Mouse (Mus musculus) limb, embryonic 12.5 days (tissue): ENCODE results near the gene Kcnf1. TPM values are rescaled to one million over a fixed set of nuclear protein-coding genes. Genes with fewer than 3 reads are reported as not detected.

ENCODE experiments used
- ATAC-seq: fragments of 200-750 bp; cut with Nextera tagmentation; 2 replicates; pipeline ENCODE4 v1.8.0; 2017; ENCODE audit warnings: low read depth, moderate TSS enrichment; ENCODE audit not compliant: insufficient number of reproducible peaks, insufficient read depth, low FRiP score, low TSS enrichment
- H3K27ac ChIP-seq: fragments of 300-500 bp; sonication (generic); 2 replicates; pipeline ENCODE4 v1.5.1; 2016; ENCODE audit warnings: mild to moderate bottlenecking, moderate library complexity
- H3K27me3 ChIP-seq: fragments of 300-500 bp; sonication (generic); 2 replicates; pipeline ENCODE4 v1.6.1; 2016; ENCODE audit warnings: mild to moderate bottlenecking, moderate library complexity
- H3K36me3 ChIP-seq: fragments of 300-500 bp; sonication (generic); 2 replicates; pipeline ENCODE4 v1.6.1; 2016; ENCODE audit warnings: mild to moderate bottlenecking, moderate library complexity
- H3K4me1 ChIP-seq: fragments of 300-500 bp; sonication (generic); replicated peaks from 2 replicates; pipeline ENCODE4 v1.6.1; 2016
- H3K4me2 ChIP-seq: fragments of 300-500 bp; sonication (generic); 2 replicates; pipeline ENCODE4 v1.6.1; 2016; ENCODE audit warnings: mild to moderate bottlenecking, moderate library complexity
- H3K4me3 ChIP-seq: fragments of 300-500 bp; sonication (generic); replicated peaks from 2 replicates; pipeline ENCODE4 v1.5.1; 2016; ENCODE audit warnings: mild to moderate bottlenecking
- H3K9ac ChIP-seq: fragments of 300-500 bp; sonication (generic); replicated peaks from 2 replicates; pipeline ENCODE4 v1.6.1; 2016; ENCODE audit warnings: mild to moderate bottlenecking, moderate library complexity
- H3K9me3 ChIP-seq: fragments of 300-500 bp; sonication (generic); 2 replicates; pipeline ENCODE4 v1.6.1; 2016; ENCODE audit warnings: mild to moderate bottlenecking, moderate library complexity
- WGBS: fragments of 180-500 bp; shearing (Covaris S2); methylation state at CpG from one replicate; pipeline ENCODE4 v1.1.7; 2016; 5-methylcytosine and 5-hydroxymethylcytosine counted together
- polyA plus RNA-seq: library from polyadenylated mRNA; unstranded; fragments of >200 nt; fragmentation: Nextera tagmentation; extraction: Ambion mirVana; gene quantifications from 2 replicates; pipeline ENCODE4 v1.2.1, GENCODE M21; 2016

The Kcnf1 gene
- polyA plus RNA-seq = 0.50 and 0.55 TPM in 2 replicates

GRCm38 (mm10) chr12:17176757-17177092, at the start of gene Kcnf1:
TSS of gene Kcnf1 (minus strand) at chr12:17176888.
- Histone ChIP-seq H3K9me3 (no peaks in the 10 kb centered on the region), H3K4me1 (peaks cover 11% of the 10 kb centered on the region), H3K36me3 (no peaks in the 10 kb centered on the region), H3K9ac (peak within 1 kb of the TSS; percentile 64), H3K4me2 (peak within 1 kb of the TSS; percentile 98), H3K27ac (no peak within 1 kb of the TSS), H3K27me3 (peaks cover 51% of the 10 kb centered on the region), H3K4me3 (peak within 1 kb of the TSS; percentile 53)
- ATAC-seq = 0 out of 2 replicates have a peak, but pooled peaks have one; percentile 18
- 25% methylated on average over 4 of the region's 4 CpGs for WGBS

- peaks cover 14% of the 10 kb centered on the region; the same call in 1 of the 2 replicates for H3K27me3 ChIP-seq
- WGBS = 81% methylated on average over 5 of the region's 5 CpGs
- H3K36me3 ChIP-seq = no peaks in the 10 kb centered on the region
- no peak overlapping the region for H3K27ac ChIP-seq
- H3K4me3 ChIP-seq = no peak overlapping the region
- no peak for ATAC-seq
- no peaks in the 10 kb centered on the region for H3K9me3 ChIP-seq
- peaks cover 6% of the 10 kb centered on the region for H3K4me1 ChIP-seq
- H3K4me2 ChIP-seq = no peak overlapping the region
- no peak overlapping the region for H3K9ac ChIP-seq
These were observed 48.3 kb upstream of the Kcnf1 start for GRCm38 (mm10) chr12:17225012-17225411.

GRCm38 (mm10) chr12:17223050-17223449, 46.4 kb upstream of the Kcnf1 start:
- H3K9ac ChIP-seq = no peak overlapping the region
- H3K4me1 ChIP-seq = peaks cover 15% of the 10 kb centered on the region
- 36% methylated on average over 3 of the region's 3 CpGs for WGBS
- H3K27me3 ChIP-seq = peaks cover 14% of the 10 kb centered on the region; the same call in 1 of the 2 replicates
- H3K4me3 ChIP-seq = no peak overlapping the region
- no peaks in the 10 kb centered on the region for H3K36me3 ChIP-seq
- no peak overlapping the region for H3K27ac ChIP-seq
- no peaks in the 10 kb centered on the region for H3K9me3 ChIP-seq
- H3K4me2 ChIP-seq = no peak overlapping the region
- ATAC-seq = no peak

- peaks cover 14% of the 10 kb centered on the region; the same call in 1 of the 2 replicates for H3K27me3 ChIP-seq
- no peak overlapping the region for H3K27ac ChIP-seq
- H3K4me3 ChIP-seq = no peak overlapping the region
- H3K9ac ChIP-seq = no peak overlapping the region
- H3K9me3 ChIP-seq = no peaks in the 10 kb centered on the region
- H3K4me2 ChIP-seq = no peak overlapping the region
- peaks cover 15% of the 10 kb centered on the region for H3K4me1 ChIP-seq
- H3K36me3 ChIP-seq = no peaks in the 10 kb centered on the region
- 48% methylated on average over 5 of the region's 5 CpGs for WGBS
- no peak for ATAC-seq
These were observed 45.3 kb upstream of the Kcnf1 start for GRCm38 (mm10) chr12:17221891-17222428.

- Histone ChIP-seq H3K27ac (no peak overlapping the region), H3K27me3 (0 out of 2 replicates have a peak, but pooled peaks cover 6% of the 10 kb centered on the region), H3K9ac (no peak overlapping the region), H3K4me1 (peaks cover 15% of the 10 kb centered on the region), H3K9me3 (no peaks in the 10 kb centered on the region), H3K4me2 (no peak overlapping the region), H3K4me3 (no peak overlapping the region), H3K36me3 (no peaks in the 10 kb centered on the region)
- no peak for ATAC-seq
- WGBS = 81% methylated on average over 5 of the region's 5 CpGs
These were observed 43.9 kb upstream of the Kcnf1 start for GRCm38 (mm10) chr12:17220631-17221030.

GRCm38 (mm10) chr12:17219107-17219506, 42.4 kb upstream of the Kcnf1 start:
- no peak overlapping the region for H3K4me3 ChIP-seq
- H3K36me3 ChIP-seq = no peaks in the 10 kb centered on the region
- no peak for ATAC-seq
- no peak overlapping the region for H3K4me2 ChIP-seq
- H3K27me3 ChIP-seq = 0 out of 2 replicates have a peak, but pooled peaks cover 3% of the 10 kb centered on the region
- H3K27ac ChIP-seq = no peak overlapping the region
- H3K4me1 ChIP-seq = peaks cover 15% of the 10 kb centered on the region
- no peaks in the 10 kb centered on the region for H3K9me3 ChIP-seq
- H3K9ac ChIP-seq = no peak overlapping the region
- WGBS = 31% methylated on average over 4 of the region's 4 CpGs

- no peaks in the 10 kb centered on the region for H3K36me3 ChIP-seq
- 57% methylated on average over 8 of the region's 8 CpGs for WGBS
- H3K9ac ChIP-seq = no peak overlapping the region
- 0 out of 2 replicates have a peak, but pooled peaks cover 3% of the 10 kb centered on the region for H3K27me3 ChIP-seq
- no peak overlapping the region for H3K4me3 ChIP-seq
- H3K4me1 ChIP-seq = peaks cover 15% of the 10 kb centered on the region
- no peak overlapping the region for H3K4me2 ChIP-seq
- no peaks in the 10 kb centered on the region for H3K9me3 ChIP-seq
- no peak for ATAC-seq
- no peak overlapping the region for H3K27ac ChIP-seq
These were observed 41.7 kb upstream of the Kcnf1 start for GRCm38 (mm10) chr12:17218390-17218789.

- ATAC-seq = no peak
These were observed 39.1 kb upstream of the Kcnf1 start for GRCm38 (mm10) chr12:17215751-17216150.

GRCm38 (mm10) chr12:17202492-17203322, 26.0 kb upstream of the Kcnf1 start:
- 0 out of 2 replicates have a peak overlapping the region, but pooled peaks have one; percentile 23 for H3K4me2 ChIP-seq
- no peak for ATAC-seq

More at GRCm38 (mm10) chr12:17215751-17216150, 39.1 kb upstream of the Kcnf1 start:
- Histone ChIP-seq H3K27me3 (no peaks in the 10 kb centered on the region), H3K4me1 (peaks cover 9% of the 10 kb centered on the region; the same call in 1 of the 2 replicates), H3K4me3 (no peak overlapping the region), H3K36me3 (no peaks in the 10 kb centered on the region), H3K4me2 (no peak overlapping the region), H3K9me3 (no peaks in the 10 kb centered on the region), H3K27ac (no peak overlapping the region), H3K9ac (no peak overlapping the region)
- WGBS = 92% methylated on average over 7 of the region's 7 CpGs

GRCm38 (mm10) chr12:17198621-17199020, 21.9 kb upstream of the Kcnf1 start:
- Histone ChIP-seq H3K4me3 (no peak overlapping the region), H3K27ac (no peak overlapping the region), H3K9ac (no peak overlapping the region), H3K27me3 (0 out of 2 replicates have a peak, but pooled peaks cover 4% of the 10 kb centered on the region), H3K36me3 (no peaks in the 10 kb centered on the region), H3K4me2 (no peak overlapping the region), H3K4me1 (peaks cover 8% of the 10 kb centered on the region; the same call in 1 of the 2 replicates), H3K9me3 (no peaks in the 10 kb centered on the region)
- no peak for ATAC-seq
- 93% methylated on average over 5 of the region's 5 CpGs for WGBS

More at GRCm38 (mm10) chr12:17202492-17203322, 26.0 kb upstream of the Kcnf1 start:
- H3K4me1 ChIP-seq = peaks cover 8% of the 10 kb centered on the region; the same call in 1 of the 2 replicates
- no peak overlapping the region for H3K9ac ChIP-seq
- H3K27ac ChIP-seq = 0 out of 2 replicates have a peak overlapping the region, but pooled peaks have one; percentile 50
- H3K36me3 ChIP-seq = no peaks in the 10 kb centered on the region
- no peaks in the 10 kb centered on the region for H3K9me3 ChIP-seq
- 40% methylated on average over 13 of the region's 13 CpGs for WGBS
- H3K27me3 ChIP-seq = no peaks in the 10 kb centered on the region
- no peak overlapping the region for H3K4me3 ChIP-seq

- Histone ChIP-seq H3K4me2 (no peak overlapping the region), H3K36me3 (no peaks in the 10 kb centered on the region), H3K9me3 (no peaks in the 10 kb centered on the region), H3K9ac (no peak overlapping the region), H3K27me3 (0 out of 2 replicates have a peak, but pooled peaks cover 4% of the 10 kb centered on the region), H3K4me3 (no peak overlapping the region), H3K4me1 (no peaks in the 10 kb centered on the region), H3K27ac (no peak overlapping the region)
- WGBS = 93% methylated on average over 6 of the region's 6 CpGs
- no peak for ATAC-seq
These were observed 17.5 kb upstream of the Kcnf1 start for GRCm38 (mm10) chr12:17194140-17194539.
